Mouse (Mus musculus): ENCODE measurements around the gene Sys1. TPM values are rescaled to one million over a fixed set of nuclear protein-coding genes. Genes with fewer than 3 reads are reported as not detected.
A peak's percentile ranks its signal among the peaks of the same experiment; 100 is the strongest.

The Sys1 gene
- polyA plus RNA-seq, 1 experiment, result 10.3 TPM

DNA sequence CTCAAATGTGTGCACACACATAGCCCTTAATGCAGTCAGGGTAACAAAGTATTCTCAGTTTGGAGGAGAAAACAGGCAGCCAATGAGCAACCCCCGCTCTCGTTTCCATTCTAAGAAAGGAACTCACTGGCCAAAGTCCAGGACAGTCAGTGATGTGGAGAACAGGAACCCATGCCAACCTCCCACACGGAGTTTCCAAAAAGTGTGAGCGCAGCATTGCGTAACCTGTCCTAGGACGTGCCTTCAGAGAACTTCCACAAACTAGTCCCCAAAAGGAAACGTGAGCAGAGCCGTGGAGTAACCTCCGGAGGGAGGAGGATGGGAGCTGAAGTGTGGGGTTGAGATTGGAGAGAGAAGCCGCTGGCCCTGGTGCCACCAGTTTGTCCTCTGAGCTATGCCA is 1.9 kb upstream of the Sys1 start:
- Histone ChIP-seq H3K9me3 (ENCODE audit: control insufficient read depth, low read length) (no peaks in the 10 kb centered on the region), H3K4me1 (ENCODE audit: control insufficient read depth) (no peaks in the 10 kb centered on the region), H3K27me3 (ENCODE audit: control insufficient read depth) (peaks cover 8% of the 10 kb centered on the region), H3K4me3 (replicated peaks) (no peak overlapping the region), H3K36me3 (ENCODE audit: control insufficient read depth) (no peaks in the 10 kb centered on the region)
- TF ChIP-seq GATA1 (IDR thresholded peaks at IDR 0.05; ENCODE audit: low read length) (no peak), TAL1 (IDR thresholded peaks at IDR 0.05; ENCODE audit: low read length) (no peak)

GRCm38 (mm10) chr2:164455421-164456190 is 1.2 kb upstream of the Sys1 start:
- Histone ChIP-seq H3K9me3 (ENCODE audit: control insufficient read depth, low read length) (no peaks in the 10 kb centered on the region), H3K27me3 (ENCODE audit: control insufficient read depth) (peaks cover 8% of the 10 kb centered on the region), H3K4me1 (ENCODE audit: control insufficient read depth) (no peaks in the 10 kb centered on the region), H3K4me3 (replicated peaks) (no peak overlapping the region), H3K36me3 (ENCODE audit: control insufficient read depth) (no peaks in the 10 kb centered on the region)
- TF ChIP-seq TAL1 (IDR thresholded peaks at IDR 0.05; ENCODE audit: low read length) (no peak), GATA1 (IDR thresholded peaks at IDR 0.05; ENCODE audit: low read length) (no peak)

DNA sequence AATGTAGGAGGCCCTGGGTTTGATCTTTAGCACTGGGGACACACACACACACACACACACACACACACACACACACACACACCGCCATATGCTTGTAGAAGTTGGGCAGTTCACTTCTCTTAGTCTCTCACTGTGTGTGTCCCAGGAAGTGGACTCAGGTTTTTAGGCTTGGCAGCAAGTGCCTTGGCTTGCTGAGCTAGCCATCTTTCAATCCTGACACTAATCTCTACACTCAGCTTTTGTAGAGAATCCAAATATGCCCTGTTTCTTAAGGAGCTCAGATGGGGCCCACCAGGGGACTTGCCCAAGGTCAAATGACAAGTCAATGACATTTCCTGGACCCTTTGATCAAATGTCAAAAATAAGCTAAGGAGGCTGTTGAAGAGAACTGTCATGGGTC is 351 bp upstream of the Sys1 start:
- H3K27me3 ChIP-seq (ENCODE audit: control insufficient read depth), result peaks cover 8% of the 10 kb centered on the region
- TF ChIP-seq TAL1 (IDR thresholded peaks at IDR 0.05; ENCODE audit: low read length) (no peak), GATA1 (IDR thresholded peaks at IDR 0.05; ENCODE audit: low read length) (no peak)
- H3K36me3 ChIP-seq (ENCODE audit: control insufficient read depth), result no peaks in the 10 kb centered on the region
- no peaks in the 10 kb centered on the region for H3K9me3 ChIP-seq (ENCODE audit: control insufficient read depth, low read length)
- no peak overlapping the region for H3K4me3 ChIP-seq (replicated peaks)
- peaks cover 7% of the 10 kb centered on the region for H3K4me1 ChIP-seq (ENCODE audit: control insufficient read depth)

GRCm38 (mm10) chr2:164457942-164458341 is 1.2 kb downstream of the Sys1 start:
- Histone ChIP-seq H3K4me3 (replicated peaks) (no peak overlapping the region), H3K4me1 (ENCODE audit: control insufficient read depth) (peaks cover 21% of the 10 kb centered on the region), H3K27me3 (ENCODE audit: control insufficient read depth) (peaks cover 8% of the 10 kb centered on the region), H3K9me3 (ENCODE audit: control insufficient read depth, low read length) (no peaks in the 10 kb centered on the region), H3K36me3 (ENCODE audit: control insufficient read depth) (peaks cover 4% of the 10 kb centered on the region)
- TF ChIP-seq TAL1 (IDR thresholded peaks at IDR 0.05; ENCODE audit: low read length), result no peak
- no peak for TF ChIP-seq GATA1 (IDR thresholded peaks at IDR 0.05; ENCODE audit: low read length)

DNA sequence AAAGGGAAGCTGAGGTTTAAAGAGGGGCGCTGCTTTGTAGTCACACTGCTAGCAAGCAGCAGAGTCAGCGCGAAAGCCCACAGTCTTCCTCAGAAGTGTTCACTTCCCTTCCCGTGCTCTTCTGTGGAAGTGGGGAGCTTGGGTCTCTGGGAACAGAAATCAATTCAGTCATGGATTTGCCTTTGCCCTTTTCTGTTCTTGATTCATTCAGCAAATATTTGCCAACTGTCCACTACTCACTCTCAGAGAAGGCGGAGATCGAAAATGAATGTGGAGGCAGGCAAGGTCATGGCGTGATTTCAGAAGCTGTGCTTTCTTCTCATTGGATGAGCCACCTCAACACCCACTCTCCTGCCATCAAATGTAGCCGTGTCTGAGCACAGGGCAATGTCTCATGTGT is 1.8 kb downstream of the Sys1 start:
- Histone ChIP-seq H3K27me3 (ENCODE audit: control insufficient read depth) (peaks cover 8% of the 10 kb centered on the region), H3K4me3 (replicated peaks) (no peak overlapping the region), H3K9me3 (ENCODE audit: control insufficient read depth, low read length) (no peaks in the 10 kb centered on the region), H3K36me3 (ENCODE audit: control insufficient read depth) (peaks cover 10% of the 10 kb centered on the region), H3K4me1 (ENCODE audit: control insufficient read depth) (peaks cover 25% of the 10 kb centered on the region)
- TF ChIP-seq GATA1 (IDR thresholded peaks at IDR 0.05; ENCODE audit: low read length) (no peak), TAL1 (IDR thresholded peaks at IDR 0.05; ENCODE audit: low read length) (no peak)

DNA sequence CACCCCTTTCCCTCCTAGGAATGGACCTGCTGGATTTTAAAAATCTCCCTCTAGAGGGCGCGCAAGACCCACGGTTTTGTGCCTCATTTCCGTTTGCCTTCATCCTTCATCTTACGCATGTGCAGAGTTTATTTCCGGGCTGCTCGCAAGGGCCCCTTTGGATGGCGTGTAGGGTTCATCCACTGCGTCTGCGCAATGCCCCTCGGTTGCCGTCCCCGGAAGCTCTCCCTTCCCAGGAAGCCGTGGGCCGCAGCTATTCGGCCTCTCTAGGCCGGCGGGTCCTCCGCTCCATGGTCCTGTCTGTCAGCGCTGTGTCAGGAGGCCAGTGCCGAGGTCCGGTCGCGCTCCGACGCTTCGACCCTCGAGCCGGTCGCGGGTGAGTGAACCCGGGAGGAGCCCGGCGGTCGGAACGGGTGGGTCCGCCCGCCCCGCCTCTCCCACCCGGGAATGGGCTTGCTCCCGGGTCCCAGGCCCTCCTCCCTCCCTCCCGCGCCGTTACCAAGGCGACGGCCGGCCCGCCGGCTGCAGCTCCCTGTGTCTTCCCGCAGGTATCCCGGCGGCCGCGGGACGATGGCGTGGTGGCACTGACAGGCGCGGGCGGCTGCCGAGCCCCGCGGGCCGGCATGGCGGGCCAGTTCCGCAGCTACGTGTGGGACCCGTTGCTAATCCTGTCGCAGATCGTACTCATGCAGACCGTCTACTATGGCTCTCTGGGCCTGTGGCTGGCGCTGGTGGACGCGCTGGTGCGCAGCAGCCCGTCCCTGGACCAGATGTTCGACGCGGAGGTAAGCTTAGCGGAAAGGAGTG is 4.2 kb downstream of the Sys1 start, which contains the start of gene Gm20458:
Gene Gm20458 (plus strand): TSS at position 223 of the 807 bp plus-strand sequence.
- TF ChIP-seq TAL1 (IDR thresholded peaks at IDR 0.05; ENCODE audit: low read length) (no peak), GATA1 (IDR thresholded peaks at IDR 0.05; ENCODE audit: low read length) (no peak)
- H3K9me3 ChIP-seq (ENCODE audit: control insufficient read depth, low read length), result no peaks in the 10 kb centered on the region
- H3K4me1 ChIP-seq (ENCODE audit: control insufficient read depth), result peaks cover 34% of the 10 kb centered on the region
- peaks cover 34% of the 10 kb centered on the region for H3K36me3 ChIP-seq (ENCODE audit: control insufficient read depth)
- H3K4me3 ChIP-seq (replicated peaks), result peak within 1 kb of the TSS; percentile 76
- peaks cover 8% of the 10 kb centered on the region for H3K27me3 ChIP-seq (ENCODE audit: control insufficient read depth)

DNA sequence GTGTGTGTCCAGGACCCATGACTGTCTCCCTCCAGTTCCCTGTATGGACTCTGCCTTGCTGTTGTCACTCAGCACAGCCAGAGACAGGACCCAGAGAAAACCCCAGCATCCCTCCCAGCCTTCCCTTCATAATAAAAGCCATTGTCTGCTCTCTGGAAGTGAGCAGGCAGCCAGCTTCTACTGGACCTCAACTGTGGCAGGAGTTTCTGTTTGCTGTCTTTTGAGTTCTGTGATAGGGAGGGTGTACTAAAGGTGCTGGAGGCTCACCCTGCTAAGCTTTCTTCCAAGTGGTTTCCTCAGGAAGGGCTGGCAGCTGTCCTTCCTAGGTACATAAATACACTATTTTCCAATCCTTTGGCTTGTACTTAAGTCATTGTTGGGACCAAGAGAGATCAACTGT is 8.4 kb downstream of the Sys1 start:
- Histone ChIP-seq H3K27me3 (ENCODE audit: control insufficient read depth) (no peaks in the 10 kb centered on the region), H3K4me1 (ENCODE audit: control insufficient read depth) (peaks cover 48% of the 10 kb centered on the region), H3K4me3 (replicated peaks) (no peak overlapping the region), H3K9me3 (ENCODE audit: control insufficient read depth, low read length) (no peaks in the 10 kb centered on the region), H3K36me3 (ENCODE audit: control insufficient read depth) (peaks cover 45% of the 10 kb centered on the region)
- TF ChIP-seq GATA1 (IDR thresholded peaks at IDR 0.05; ENCODE audit: low read length), result no peak
- no peak for TF ChIP-seq TAL1 (IDR thresholded peaks at IDR 0.05; ENCODE audit: low read length)

GRCm38 (mm10) chr2:164466787-164467186 is 10.0 kb downstream of the Sys1 start:
- H3K4me1 ChIP-seq (ENCODE audit: control insufficient read depth), result peaks cover 37% of the 10 kb centered on the region
- TF ChIP-seq GATA1 (IDR thresholded peaks at IDR 0.05; ENCODE audit: low read length) (no peak), TAL1 (IDR thresholded peaks at IDR 0.05; ENCODE audit: low read length) (no peak)
- H3K36me3 ChIP-seq (ENCODE audit: control insufficient read depth), result peaks cover 48% of the 10 kb centered on the region
- H3K4me3 ChIP-seq (replicated peaks), result no peak overlapping the region
- no peaks in the 10 kb centered on the region for H3K27me3 ChIP-seq (ENCODE audit: control insufficient read depth)
- no peaks in the 10 kb centered on the region for H3K9me3 ChIP-seq (ENCODE audit: control insufficient read depth, low read length)

- TF ChIP-seq GATA1 (IDR thresholded peaks at IDR 0.05; ENCODE audit: low read length) (no peak), TAL1 (IDR thresholded peaks at IDR 0.05; ENCODE audit: low read length) (no peak)
- Histone ChIP-seq H3K4me3 (replicated peaks) (no peak overlapping the region), H3K4me1 (ENCODE audit: control insufficient read depth) (peaks cover 16% of the 10 kb centered on the region), H3K36me3 (ENCODE audit: control insufficient read depth) (peaks cover 28% of the 10 kb centered on the region), H3K9me3 (ENCODE audit: control insufficient read depth, low read length) (no peaks in the 10 kb centered on the region), H3K27me3 (ENCODE audit: control insufficient read depth) (no peaks in the 10 kb centered on the region)
Observed at GRCm38 (mm10) chr2:164470254-164470653, 13.5 kb downstream of the Sys1 start.
